Mouse (Mus musculus) layer of hippocampus, postnatal 36 days (tissue): ENCODE data around the gene Rtn4rl2. TPM values are rescaled to one million over a fixed set of nuclear protein-coding genes. Genes with fewer than 3 reads are reported as not detected.

Source experiments
- DNase-seq, 2 experiments: peaks; one replicate each; pipeline ENCODE4 v3.0.0; 2022
- microRNA-seq, 2 experiments: library from miRNA; unstranded; fragments of <30 nt; microRNA quantifications; one replicate each; pipeline ENCODE4 v1.2.0; 2021
- total RNA-seq, 2 experiments: library from RNA; stranded (reverse); gene quantifications; 2 replicates each; pipeline ENCODE4 v1.2.3; 2021

The Rtn4rl2 gene
- total RNA-seq, 2 experiments from 2014 or later = 91.2 to 94.8 TPM

GRCm38 (mm10) chr2:84845226-84845625 is 41.3 kb downstream of the Rtn4rl2 start:
- no peak for DNase-seq

- no peak for DNase-seq
These were observed 42.9 kb downstream of the Rtn4rl2 start for GRCm38 (mm10) chr2:84843654-84844053.

GRCm38 (mm10) chr2:84841905-84842304 is 44.6 kb downstream of the Rtn4rl2 start:
- no peak for DNase-seq

GRCm38 (mm10) chr2:84840748-84841563 is 45.6 kb downstream of the Rtn4rl2 start:
- no peak for DNase-seq

GRCm38 (mm10) chr2:84840016-84840747 is 46.3 kb downstream of the Rtn4rl2 start:
- DNase-seq = peak in 1 of 2 experiments; percentile 34

GRCm38 (mm10) chr2:84838993-84839980 is 47.2 kb downstream of the Rtn4rl2 start:
- DNase-seq = no peak

- no peak for DNase-seq
These were observed 47.9 kb downstream of the Rtn4rl2 start, which contains the start of gene Slc43a1 for GRCm38 (mm10) chr2:84838593-84838949. Gene Slc43a1, plus strand, starts transcription at chr2:84838850.

GRCm38 (mm10) chr2:84837817-84838592 is 48.5 kb downstream of the Rtn4rl2 start:
- DNase-seq = no peak

GRCm38 (mm10) chr2:84837107-84837506 is 49.4 kb downstream of the Rtn4rl2 start:
- DNase-seq = no peak

- DNase-seq = peak; percentile 78 to 85
These were observed 54.7 kb downstream of the Rtn4rl2 start for GRCm38 (mm10) chr2:84831666-84832391.

- DNase-seq = no peak
These were observed 59.1 kb downstream of the Rtn4rl2 start for GRCm38 (mm10) chr2:84827283-84827920.

- peak; percentile 84 to 90 for DNase-seq
These were observed 59.8 kb downstream of the Rtn4rl2 start, which contains the start of gene Timm10 for GRCm38 (mm10) chr2:84826488-84827282. Gene Timm10, plus strand, starts transcription at chr2:84826997.

- DNase-seq = no peak
These were observed 63.3 kb downstream of the Rtn4rl2 start for GRCm38 (mm10) chr2:84823237-84823636.

GRCm38 (mm10) chr2:84822552-84822951 is 64.0 kb downstream of the Rtn4rl2 start, which contains the start of gene Smtnl1:
Gene Smtnl1, minus strand, starts transcription at chr2:84822652.
- DNase-seq = no peak

Small RNAs within 50 kb of the gene (microRNA-seq; reads per million reads assigned to microRNA genes)
- gene Gm24332 = 0 reads per million in 2 experiments

Other genes with a start within 250 kb of the Rtn4rl2 start
- gene Ctnnd1, start 235.9 kb downstream of the Rtn4rl2 start, total RNA-seq = 10 to 100 TPM; 50.8 to 53.1 TPM
- gene Btbd18, start 227.6 kb downstream of the Rtn4rl2 start, total RNA-seq = not detected
- gene Selenoh, start 215.9 kb downstream of the Rtn4rl2 start, total RNA-seq = 10 to 100 TPM; 26.7 to 28.3 TPM
- 1 to 10 TPM; 3.8 to 3.9 TPM for gene Gm28635, start 208.7 kb downstream of the Rtn4rl2 start, total RNA-seq
- gene Med19, start 208.3 kb downstream of the Rtn4rl2 start, total RNA-seq = 10 to 100 TPM; 29.5 to 32.2 TPM
- 100 to 1,000 TPM; 225 to 252 TPM for gene Tmx2, start 207.6 kb downstream of the Rtn4rl2 start, total RNA-seq
- 10 to 100 TPM; 37.1 to 38.9 TPM for gene Zdhhc5, start 171.5 kb downstream of the Rtn4rl2 start, total RNA-seq
- 1 to 10 TPM; 8.7 to 10.0 TPM for gene Clp1, start 159.4 kb downstream of the Rtn4rl2 start, total RNA-seq
- 10 to 100 TPM; 79.7 to 82.7 TPM for gene Ypel4, start 152.7 kb downstream of the Rtn4rl2 start, total RNA-seq
- 1 to 10 TPM; 2.8 to 3.4 TPM for gene Gm19426, start 143.1 kb downstream of the Rtn4rl2 start, total RNA-seq
- 1 to 10 TPM; 5.5 to 7.5 TPM for gene Serping1, start 111.3 kb downstream of the Rtn4rl2 start, total RNA-seq
- 1 to 10 TPM; 4.2 to 4.3 TPM for gene Ube2l6, start 87.9 kb downstream of the Rtn4rl2 start, total RNA-seq
- gene Smtnl1, start 64.1 kb downstream of the Rtn4rl2 start, total RNA-seq = not detected
- gene Timm10, start 59.7 kb downstream of the Rtn4rl2 start, total RNA-seq = 10 to 100 TPM; 45.0 to 48.7 TPM
- gene Slc43a1, start 47.9 kb downstream of the Rtn4rl2 start, total RNA-seq = 1 to 10 TPM in 1 of 2 experiments, under 1 TPM in 1; 0.48 to 1.2 TPM
- 1 to 10 TPM in 1 of 2 experiments, under 1 TPM in 1; 0.37 to 2.6 TPM for gene Slc43a3, start 49.9 kb upstream of the Rtn4rl2 start, total RNA-seq
- gene Prg2, start 93.8 kb upstream of the Rtn4rl2 start, total RNA-seq = not detected
- not detected for gene Prg3, start 101.5 kb upstream of the Rtn4rl2 start, total RNA-seq
- gene Ssrp1, start 150.5 kb upstream of the Rtn4rl2 start, total RNA-seq = 100 to 1,000 TPM; 120 TPM
- gene P2rx3, start 150.8 kb upstream of the Rtn4rl2 start, total RNA-seq = 1 to 10 TPM; 1.4 to 2.7 TPM
- gene Tnks1bp1, start 161.3 kb upstream of the Rtn4rl2 start, total RNA-seq = 100 to 1,000 TPM; 159 to 174 TPM
- gene Aplnr, start 249.5 kb upstream of the Rtn4rl2 start, total RNA-seq = 1 to 10 TPM in 1 of 2 experiments, under 1 TPM in 1; 0.91 to 1.0 TPM